In the genomic region with DNA sequence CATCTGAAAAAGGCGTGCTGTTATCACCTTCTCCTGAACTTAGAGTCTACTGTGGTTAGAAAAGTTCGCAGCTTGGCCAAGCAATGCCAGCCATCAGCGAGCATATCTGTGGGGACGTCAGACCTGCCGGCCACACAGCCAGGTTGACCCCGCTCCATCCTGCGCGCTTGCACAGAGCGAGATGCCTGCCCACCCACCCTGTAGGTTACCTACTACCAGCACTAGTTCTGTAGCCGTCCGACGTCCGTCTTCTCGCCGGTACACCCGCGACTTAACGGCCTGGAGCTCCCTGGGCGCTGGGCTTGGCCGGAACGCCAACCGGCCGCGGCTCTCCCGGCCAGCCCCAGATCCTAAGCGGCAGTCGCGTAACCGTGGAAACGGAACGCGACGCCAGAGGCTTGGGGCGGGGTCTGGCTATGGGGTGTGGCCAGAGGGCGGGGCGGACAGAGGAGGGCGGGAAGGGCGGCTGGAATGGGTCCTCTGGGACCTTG, we compare ENCODE assay signal across 8 mouse cellular contexts. TPM values are rescaled to one million over a fixed set of nuclear protein-coding genes. Genes with fewer than 3 reads are reported as not detected.
DNase-seq lines count a peak whose midpoint lies in the region; ATAC-seq and TF ChIP-seq lines count a peak whose summit lies in the region.

A gene (minus strand): TSS at position 356 of the 491 bp plus-strand sequence.

- H3K4me1 ChIP-seq in hindbrain, embryonic 16.5 days (ENCODE audit: control insufficient read depth, insufficient read depth, low read depth, low read length): peaks cover 3% of the 10 kb centered on the region; the same call in 1 of the 2 replicates

- peak; percentile 94 for ATAC-seq in hindbrain, embryonic 16.5 days

- intact Hi-C loops in gastrocnemius, adult 2 months (cut with DNase I): no loop called here
- intact Hi-C loops in left cerebral cortex, postnatal 36 days (cut with DNase I): no loop called here

- peak within 1 kb of the TSS; percentile 58 for H3K9ac ChIP-seq in hindbrain, embryonic 16.5 days (ENCODE audit: low read depth, low read length)

- no peak for TF ChIP-seq CTCF in gastrocnemius, adult 2 months (IDR thresholded peaks at IDR 0.05)

- 0 out of 2 replicates have a peak, but pooled peaks cover 3% of the 10 kb centered on the region for H3K27me3 ChIP-seq in hindbrain, embryonic 16.5 days (replicated peaks; ENCODE audit: control insufficient read depth, insufficient read depth, low read length)

- H3K27ac ChIP-seq in gastrocnemius, adult 2 months: no peak within 1 kb of the TSS
- 0 out of 2 replicates have a peak within 1 kb of the TSS, but pooled peaks have one; percentile 31 for H3K27ac ChIP-seq in hindbrain, embryonic 16.5 days (ENCODE audit: low read depth, low read length)

- H3K4me2 ChIP-seq in hindbrain, embryonic 16.5 days (ENCODE audit: low read length): peak within 1 kb of the TSS; percentile 79

- H3K4me3 ChIP-seq in gastrocnemius, adult 2 months: peak within 1 kb of the TSS; percentile 69
- peak within 1 kb of the TSS; percentile 51 for H3K4me3 ChIP-seq in hindbrain, embryonic 16.5 days (ENCODE audit: low read length)

- under 1% methylated on average over 38 of the region's 38 CpGs for WGBS in hindbrain, embryonic 16.5 days

- no peaks in the 10 kb centered on the region for H3K36me3 ChIP-seq in hindbrain, embryonic 16.5 days (ENCODE audit: control insufficient read depth, insufficient read depth, low read length)

- no peaks in the 10 kb centered on the region for H3K9me3 ChIP-seq in hindbrain, embryonic 16.5 days (ENCODE audit: control insufficient read depth, low read length)

- DNase-seq in ZHBTc4 (ENCODE audit: low read depth, low spot score) (peak; percentile 93), adipocyte (ENCODE audit: low spot score) (no peak)
- peak; percentile 10 for DNase-seq in cerebellum, adult 9-11 months
- peak; percentile 77 for DNase-seq in gastrocnemius, adult 2 months
- peak; percentile 22 to 45 for DNase-seq in left cerebral cortex, postnatal 36 days (ENCODE audit: low spot score in 2 of 2)
- DNase-seq in mesoderm, embryonic 11.5 days (ENCODE audit: low read depth, low spot score): peak; percentile 86
- peak; percentile 6 for DNase-seq in skeletal muscle tissue, adult 2 months (ENCODE audit: low read depth, low spot score)

RNA-seq across cellular contexts. Expression of the gene that starts here (rescaled TPM):
- not detected for total RNA-seq in gastrocnemius, adult 2 months (2021)
- polyA plus RNA-seq in hindbrain, embryonic 16.5 days (2015; fragmentation: Nextera tagmentation; extraction: Ambion mirVana): 2.9 and 4.0 TPM in 2 replicates
- total RNA-seq in left cerebral cortex, postnatal 36 days (2021): 1 to 10 TPM; 1.8 to 2.0 TPM

Comparison
In these comparisons a context has a peak if more than half of its experiments do, and no peak if none do; other contexts are left out.
1. Peak in DNase-seq and H3K4me3 ChIP-seq in gastrocnemius, adult 2 months; RNA of the gene not detected or under 1 TPM.